Mouse (Mus musculus) G1E (cell line): ENCODE data around the gene Rpusd1. TPM values are rescaled to one million over a fixed set of nuclear protein-coding genes. Genes with fewer than 3 reads are reported as not detected.

Source experiments
- ATAC-seq: 2 replicates; pipeline ENCODE4 v1.8.0; 2016; ENCODE audit warnings: mild to moderate bottlenecking; ENCODE audit not compliant: insufficient number of reproducible peaks, poor library complexity, low FRiP score, severe bottlenecking; ENCODE audit errors: extremely low read depth
- DNase-seq: peaks from one replicate; pipeline ENCODE4 v3.0.0; 2012; ENCODE audit warnings: low spot score
- H3K27me3 ChIP-seq: 2 replicates; pipeline ENCODE4 v1.6.1; 2012; ENCODE audit warnings: mild to moderate bottlenecking, low read length, inconsistent platforms; ENCODE audit not compliant: insufficient read depth
- H3K36me3 ChIP-seq: replicated peaks from 2 replicates; pipeline ENCODE3; 2012; ENCODE audit warnings: mild to moderate bottlenecking, inconsistent platforms
- H3K4me1 ChIP-seq: 2 replicates; pipeline ENCODE4 v1.6.1; 2012; ENCODE audit warnings: low read depth, low read length, inconsistent platforms, mixed read lengths; ENCODE audit not compliant: insufficient read depth
- H3K4me3 ChIP-seq: 2 replicates; pipeline ENCODE4 v1.5.1; 2012; ENCODE audit warnings: low read depth, mild to moderate bottlenecking, inconsistent platforms, low read length, moderate library complexity, mixed read lengths
- H3K9me3 ChIP-seq: replicated peaks from 2 replicates; pipeline ENCODE4 v1.6.1; 2012; ENCODE audit warnings: inconsistent platforms
- CTCF ChIP-seq: IDR thresholded peaks from 2 replicates; pipeline ENCODE4 v1.5.1; 2012; ENCODE audit warnings: low read depth, low read length, inconsistent platforms, mixed read lengths
- GATA1 ChIP-seq: IDR thresholded peaks from 2 replicates; pipeline ENCODE4 v1.6.1; 2012; ENCODE audit warnings: borderline replicate concordance, low read length, inconsistent platforms, mixed read lengths
- GATA2 ChIP-seq: IDR thresholded peaks from 2 replicates; pipeline ENCODE4 v1.6.1; 2012; ENCODE audit warnings: low read depth, low read length, inconsistent platforms, borderline replicate concordance
- POLR2AphosphoS5 ChIP-seq: IDR thresholded peaks from 2 replicates; pipeline ENCODE4 v1.6.1; 2012; ENCODE audit warnings: low read depth, low read length, inconsistent platforms; ENCODE audit not compliant: insufficient replicate concordance
- TAL1 ChIP-seq: conservative IDR thresholded peaks from 2 replicates; pipeline ENCODE4 v1.6.1; 2012; ENCODE audit warnings: low read depth, low read length, inconsistent platforms, mixed read lengths
- polyA plus RNA-seq: library from polyadenylated mRNA; stranded (reverse); fragments of >175 nt; gene quantifications from 2 replicates; pipeline ENCODE4 v1.2.3, GENCODE M21; 2012
- total RNA-seq, 2 experiments: library from RNA; stranded (forward) in 1 of 2; stranded (reverse) in 1 of 2; fragments of 200-1000 nt in 1 of 2; fragments of >200 nt in 1 of 2; fragmentation: Nextera tagmentation in 1 of 2; gene quantifications; 2 replicates each; pipeline ENCODE4 v1.2.3; 2014 to 2017

The Rpusd1 gene
- total and polyA plus RNA-seq, 3 experiments = 3.6 to 28.2 (median 7.5) TPM

DNA sequence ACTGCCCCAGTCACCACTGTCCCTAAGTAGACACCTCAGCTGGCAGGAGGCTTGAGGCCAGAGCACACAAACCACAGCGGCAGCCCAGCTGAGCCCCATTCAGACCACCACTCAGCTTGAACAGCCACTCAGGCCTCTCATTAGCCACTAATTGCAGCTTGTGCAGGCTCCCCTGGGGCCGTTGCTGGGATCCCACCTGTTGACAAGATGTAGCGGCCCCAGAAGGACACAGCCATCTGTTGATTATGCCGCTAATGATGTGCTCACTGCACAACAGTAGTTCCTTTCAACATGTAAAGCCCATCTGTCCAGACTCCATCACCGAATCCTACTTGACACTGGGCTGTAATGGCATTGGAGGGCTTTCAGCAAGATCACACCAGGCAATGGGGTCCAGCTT lies 38.4 kb downstream of the Rpusd1 start:
- no peaks in the 10 kb centered on the region for H3K4me1 ChIP-seq
- DNase-seq (no peak), ATAC-seq (no peak)
- H3K27me3 ChIP-seq = peaks cover 38% of the 10 kb centered on the region
- H3K4me3 ChIP-seq = no peak overlapping the region
- no peak for TF ChIP-seq CTCF
- no peak for TF ChIP-seq GATA2
- TF ChIP-seq POLR2AphosphoS5 = no peak
- no peak for TF ChIP-seq TAL1
- no peak for TF ChIP-seq GATA1
- no peaks in the 10 kb centered on the region for H3K36me3 ChIP-seq
- H3K9me3 ChIP-seq = no peaks in the 10 kb centered on the region

DNA sequence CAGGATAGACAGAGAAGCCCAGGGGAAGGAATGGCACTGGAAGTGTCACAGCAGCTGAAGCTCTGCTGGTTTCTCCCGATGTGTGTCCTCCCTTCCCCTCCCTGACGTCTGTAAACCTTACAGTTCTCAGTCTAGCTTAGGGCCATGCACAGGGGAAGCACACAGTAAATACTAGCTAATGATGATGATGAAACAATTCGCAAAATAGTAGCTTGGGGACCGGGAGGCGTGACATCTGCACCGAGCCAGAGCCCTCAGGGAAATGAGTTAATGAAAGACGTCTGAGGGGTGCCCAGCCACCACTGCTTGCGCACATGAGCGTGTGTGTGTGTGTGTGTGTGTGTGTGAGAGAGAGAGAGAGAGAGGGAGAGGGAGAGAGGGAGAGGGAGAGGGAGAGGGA lies 41.9 kb downstream of the Rpusd1 start:
- H3K4me3 ChIP-seq = no peak overlapping the region
- DNase-seq (no peak), ATAC-seq (no peak)
- peaks cover 32% of the 10 kb centered on the region for H3K27me3 ChIP-seq
- no peak for TF ChIP-seq GATA2
- TF ChIP-seq TAL1 = no peak
- no peak for TF ChIP-seq GATA1
- no peak for TF ChIP-seq POLR2AphosphoS5
- TF ChIP-seq CTCF = no peak
- peaks cover 8% of the 10 kb centered on the region for H3K4me1 ChIP-seq
- no peaks in the 10 kb centered on the region for H3K9me3 ChIP-seq
- no peaks in the 10 kb centered on the region for H3K36me3 ChIP-seq

DNA sequence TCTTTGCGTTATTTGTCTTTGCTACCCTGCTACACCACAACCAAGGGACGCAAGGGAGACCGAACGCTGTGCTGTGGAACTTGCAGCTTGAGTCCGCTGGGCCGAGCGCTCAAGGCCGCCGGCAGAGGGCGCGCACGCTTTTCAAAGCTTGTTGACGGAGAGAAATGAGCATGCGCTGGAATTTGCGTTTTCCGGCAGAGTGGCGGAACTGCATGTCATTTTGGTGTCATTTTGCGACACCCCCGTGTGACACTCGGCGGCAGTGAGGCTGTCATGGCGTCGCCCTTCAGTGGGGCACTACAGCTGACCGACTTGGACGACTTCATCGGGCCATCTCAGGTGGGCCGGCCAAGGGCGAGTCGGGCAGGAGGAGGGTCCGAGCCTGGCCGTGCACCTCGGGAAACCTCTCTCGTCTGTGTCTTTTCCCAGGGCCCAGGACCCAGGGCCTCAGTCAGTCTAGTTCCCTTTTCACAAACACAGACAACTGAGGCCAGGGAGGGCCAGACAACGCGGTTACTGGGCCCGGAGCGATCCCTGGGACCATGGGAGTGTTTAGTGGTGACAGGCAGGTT lies 46.2 kb downstream of the Rpusd1 start, which contains the start of gene Narfl:
Gene Narfl, plus strand, starts transcription at position 228 of the 572 bp plus-strand sequence.
- ATAC-seq (peak; percentile 63), DNase-seq (peak; percentile 67)
- peaks cover 40% of the 10 kb centered on the region for H3K36me3 ChIP-seq
- TF ChIP-seq CTCF = peak; percentile 84
- TF ChIP-seq TAL1 = no peak
- H3K4me1 ChIP-seq = peaks cover 25% of the 10 kb centered on the region
- H3K4me3 ChIP-seq = peak within 1 kb of the TSS; percentile 89
- H3K27me3 ChIP-seq = peaks cover 12% of the 10 kb centered on the region
- H3K9me3 ChIP-seq = no peaks in the 10 kb centered on the region

GRCm38 (mm10) chr17:25775318-25776062 lies 48.0 kb downstream of the Rpusd1 start:
- Histone ChIP-seq H3K27me3 (peaks cover 2% of the 10 kb centered on the region), H3K9me3 (no peaks in the 10 kb centered on the region), H3K36me3 (peaks cover 58% of the 10 kb centered on the region), H3K4me1 (peaks cover 25% of the 10 kb centered on the region), H3K4me3 (peak overlapping the region; percentile 33; the same call in 1 of the 2 replicates)
- DNase-seq (no peak), ATAC-seq (no peak)
- TF ChIP-seq CTCF = no peak
- no peak for TF ChIP-seq TAL1
- TF ChIP-seq GATA1 = no peak

DNA sequence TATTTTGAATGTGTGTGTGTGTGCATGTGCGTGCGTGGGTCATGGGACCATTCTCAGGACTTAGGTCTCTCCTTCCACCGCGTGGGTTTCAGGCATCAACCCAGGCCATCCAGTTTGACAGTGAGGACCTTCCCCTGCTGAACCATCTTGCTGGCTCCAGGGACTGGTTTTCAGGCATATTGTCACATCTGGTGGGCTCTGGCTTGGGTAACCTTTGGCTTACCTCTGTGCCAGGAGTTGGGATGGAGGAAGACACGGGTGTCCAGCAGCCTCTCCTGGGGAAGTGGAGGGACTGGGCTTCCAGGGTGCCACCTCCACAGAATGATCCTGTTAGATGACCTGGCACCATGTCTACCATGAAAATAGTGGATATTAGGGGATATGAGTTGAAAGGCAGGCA lies 50.5 kb downstream of the Rpusd1 start:
- Histone ChIP-seq H3K36me3 (peaks cover 83% of the 10 kb centered on the region), H3K4me3 (no peak overlapping the region), H3K4me1 (peaks cover 25% of the 10 kb centered on the region), H3K9me3 (no peaks in the 10 kb centered on the region), H3K27me3 (no peaks in the 10 kb centered on the region)
- no peak for DNase-seq
- no peak for TF ChIP-seq POLR2AphosphoS5
- no peak for TF ChIP-seq GATA1
- TF ChIP-seq GATA2 = no peak
- TF ChIP-seq CTCF = no peak
- TF ChIP-seq TAL1 = no peak
- no peak for ATAC-seq

Other genes starting within 250 kb of the Rpusd1 start
Only the 20 nearest of the 28 such genes appear.
- not detected in 2 replicates for gene Gng13, start 10.5 kb upstream of the Rpusd1 start, total RNA-seq (2014; fragmentation: Nextera tagmentation)
- gene Gng13, start 10.5 kb upstream of the Rpusd1 start, total RNA-seq (2017) = 0.16 TPM in 1 of 2 replicates, not detected in the other
- not detected in 2 replicates for gene Gng13, start 10.5 kb upstream of the Rpusd1 start, polyA plus RNA-seq
- 7.3 and 17.7 TPM in 2 replicates for gene Chtf18, start 251 bp upstream of the Rpusd1 start, total RNA-seq (2014; fragmentation: Nextera tagmentation)
- gene Chtf18, start 251 bp upstream of the Rpusd1 start, total RNA-seq (2017) = 24.4 and 26.2 TPM in 2 replicates
- gene Chtf18, start 251 bp upstream of the Rpusd1 start, polyA plus RNA-seq = 80.9 and 89.1 TPM in 2 replicates
- gene Mslnl, start 8.4 kb downstream of the Rpusd1 start, total RNA-seq (2014; fragmentation: Nextera tagmentation) = not detected in 2 replicates
- gene Mslnl, start 8.4 kb downstream of the Rpusd1 start, total RNA-seq (2017) = not detected in 2 replicates
- gene Mslnl, start 8.4 kb downstream of the Rpusd1 start, polyA plus RNA-seq = not detected in 2 replicates
- gene Msln, start 26.7 kb downstream of the Rpusd1 start, total RNA-seq (2014; fragmentation: Nextera tagmentation) = not detected in 2 replicates
- gene Msln, start 26.7 kb downstream of the Rpusd1 start, total RNA-seq (2017) = 0.55 TPM in 1 of 2 replicates, not detected in the other
- not detected in 2 replicates for gene Msln, start 26.7 kb downstream of the Rpusd1 start, polyA plus RNA-seq
- 11.7 and 22.3 TPM in 2 replicates for gene Narfl, start 46.1 kb downstream of the Rpusd1 start, total RNA-seq (2014; fragmentation: Nextera tagmentation)
- 28.4 and 29.2 TPM in 2 replicates for gene Narfl, start 46.1 kb downstream of the Rpusd1 start, total RNA-seq (2017)
- 17.6 and 18.8 TPM in 2 replicates for gene Narfl, start 46.1 kb downstream of the Rpusd1 start, polyA plus RNA-seq
- 7.0 and 11.7 TPM in 2 replicates for gene Haghl, start 58.0 kb downstream of the Rpusd1 start, total RNA-seq (2014; fragmentation: Nextera tagmentation)
- 15.5 and 17.1 TPM in 2 replicates for gene Haghl, start 58.0 kb downstream of the Rpusd1 start, total RNA-seq (2017)
- 15.4 and 17.1 TPM in 2 replicates for gene Haghl, start 58.0 kb downstream of the Rpusd1 start, polyA plus RNA-seq
- not detected in 2 replicates for gene Ccdc78, start 58.9 kb downstream of the Rpusd1 start, total RNA-seq (2014; fragmentation: Nextera tagmentation)
- gene Ccdc78, start 58.9 kb downstream of the Rpusd1 start, total RNA-seq (2017) = 0.06 and 0.22 TPM in 2 replicates
- gene Ccdc78, start 58.9 kb downstream of the Rpusd1 start, polyA plus RNA-seq = 0.05 TPM in 1 of 2 replicates, not detected in the other
- 24.1 and 24.8 TPM in 2 replicates for gene Fam173a, start 65.2 kb downstream of the Rpusd1 start, total RNA-seq (2014; fragmentation: Nextera tagmentation)
- 45.1 and 50.5 TPM in 2 replicates for gene Fam173a, start 65.2 kb downstream of the Rpusd1 start, total RNA-seq (2017)
- gene Fam173a, start 65.2 kb downstream of the Rpusd1 start, polyA plus RNA-seq = 16.1 and 20.5 TPM in 2 replicates
- gene AC134908.4, start 68.0 kb downstream of the Rpusd1 start, total RNA-seq (2014; fragmentation: Nextera tagmentation) = not detected in 2 replicates
- not detected in 2 replicates for gene AC134908.4, start 68.0 kb downstream of the Rpusd1 start, total RNA-seq (2017)
- not detected in 2 replicates for gene AC134908.4, start 68.0 kb downstream of the Rpusd1 start, polyA plus RNA-seq
- 15.3 and 19.7 TPM in 2 replicates for gene Metrn, start 69.5 kb downstream of the Rpusd1 start, total RNA-seq (2014; fragmentation: Nextera tagmentation)
- 22.3 and 36.9 TPM in 2 replicates for gene Metrn, start 69.5 kb downstream of the Rpusd1 start, total RNA-seq (2017)
- 129 and 172 TPM in 2 replicates for gene Metrn, start 69.5 kb downstream of the Rpusd1 start, polyA plus RNA-seq
- not detected in 2 replicates for gene Fbxl16, start 81.4 kb downstream of the Rpusd1 start, total RNA-seq (2014; fragmentation: Nextera tagmentation)
- 0.05 TPM in 1 of 2 replicates, not detected in the other for gene Fbxl16, start 81.4 kb downstream of the Rpusd1 start, total RNA-seq (2017)
- 0.01 and 0.03 TPM in 2 replicates for gene Fbxl16, start 81.4 kb downstream of the Rpusd1 start, polyA plus RNA-seq
- 13.8 and 13.9 TPM in 2 replicates for gene Wdr24, start 96.0 kb downstream of the Rpusd1 start, total RNA-seq (2014; fragmentation: Nextera tagmentation)
- 23.5 and 25.8 TPM in 2 replicates for gene Wdr24, start 96.0 kb downstream of the Rpusd1 start, total RNA-seq (2017)
- gene Wdr24, start 96.0 kb downstream of the Rpusd1 start, polyA plus RNA-seq = 4.8 and 8.6 TPM in 2 replicates
- 0.90 and 1.9 TPM in 2 replicates for gene Jmjd8, start 101.2 kb downstream of the Rpusd1 start, total RNA-seq (2014; fragmentation: Nextera tagmentation)
- gene Jmjd8, start 101.2 kb downstream of the Rpusd1 start, total RNA-seq (2017) = 1.9 and 2.0 TPM in 2 replicates
- 0.08 and 0.11 TPM in 2 replicates for gene Jmjd8, start 101.2 kb downstream of the Rpusd1 start, polyA plus RNA-seq
- 29.1 and 30.1 TPM in 2 replicates for gene Stub1, start 105.7 kb downstream of the Rpusd1 start, total RNA-seq (2014; fragmentation: Nextera tagmentation)
- gene Stub1, start 105.7 kb downstream of the Rpusd1 start, total RNA-seq (2017) = 90.8 and 97.3 TPM in 2 replicates
- gene Stub1, start 105.7 kb downstream of the Rpusd1 start, polyA plus RNA-seq = 70.9 and 81.7 TPM in 2 replicates
- gene Rhbdl1, start 109.6 kb downstream of the Rpusd1 start, total RNA-seq (2014; fragmentation: Nextera tagmentation) = 4.8 and 5.5 TPM in 2 replicates
- 0.87 and 1.4 TPM in 2 replicates for gene Rhbdl1, start 109.6 kb downstream of the Rpusd1 start, total RNA-seq (2017)
- 2.7 and 3.1 TPM in 2 replicates for gene Rhbdl1, start 109.6 kb downstream of the Rpusd1 start, polyA plus RNA-seq
- 1.1 and 2.9 TPM in 2 replicates for gene Gm20683, start 114.1 kb downstream of the Rpusd1 start, total RNA-seq (2014; fragmentation: Nextera tagmentation)
- gene Gm20683, start 114.1 kb downstream of the Rpusd1 start, total RNA-seq (2017) = 3.0 and 3.1 TPM in 2 replicates
- gene Gm20683, start 114.1 kb downstream of the Rpusd1 start, polyA plus RNA-seq = 9.7 and 12.4 TPM in 2 replicates
- gene Rhot2, start 117.2 kb downstream of the Rpusd1 start, total RNA-seq (2014; fragmentation: Nextera tagmentation) = 31.2 and 41.2 TPM in 2 replicates
- gene Rhot2, start 117.2 kb downstream of the Rpusd1 start, total RNA-seq (2017) = 17.7 and 20.0 TPM in 2 replicates
- gene Rhot2, start 117.2 kb downstream of the Rpusd1 start, polyA plus RNA-seq = 142 and 151 TPM in 2 replicates
- 14.6 and 42.2 TPM in 2 replicates for gene Wdr90, start 133.8 kb downstream of the Rpusd1 start, total RNA-seq (2014; fragmentation: Nextera tagmentation)
- gene Wdr90, start 133.8 kb downstream of the Rpusd1 start, total RNA-seq (2017) = 11.8 and 14.2 TPM in 2 replicates
- gene Wdr90, start 133.8 kb downstream of the Rpusd1 start, polyA plus RNA-seq = 9.0 and 17.0 TPM in 2 replicates
- 8.2 and 8.7 TPM in 2 replicates for gene Mcrip2, start 141.1 kb downstream of the Rpusd1 start, total RNA-seq (2014; fragmentation: Nextera tagmentation)
- gene Mcrip2, start 141.1 kb downstream of the Rpusd1 start, total RNA-seq (2017) = 4.4 and 9.4 TPM in 2 replicates
- gene Mcrip2, start 141.1 kb downstream of the Rpusd1 start, polyA plus RNA-seq = 77.6 and 103 TPM in 2 replicates
- gene Mettl26, start 147.4 kb downstream of the Rpusd1 start, total RNA-seq (2014; fragmentation: Nextera tagmentation) = 13.9 and 19.0 TPM in 2 replicates
- gene Mettl26, start 147.4 kb downstream of the Rpusd1 start, total RNA-seq (2017) = 12.4 and 16.7 TPM in 2 replicates
- 30.2 and 34.4 TPM in 2 replicates for gene Mettl26, start 147.4 kb downstream of the Rpusd1 start, polyA plus RNA-seq